Comparison of ENCODE assay signal across 8 mouse cellular contexts in the genomic region with DNA sequence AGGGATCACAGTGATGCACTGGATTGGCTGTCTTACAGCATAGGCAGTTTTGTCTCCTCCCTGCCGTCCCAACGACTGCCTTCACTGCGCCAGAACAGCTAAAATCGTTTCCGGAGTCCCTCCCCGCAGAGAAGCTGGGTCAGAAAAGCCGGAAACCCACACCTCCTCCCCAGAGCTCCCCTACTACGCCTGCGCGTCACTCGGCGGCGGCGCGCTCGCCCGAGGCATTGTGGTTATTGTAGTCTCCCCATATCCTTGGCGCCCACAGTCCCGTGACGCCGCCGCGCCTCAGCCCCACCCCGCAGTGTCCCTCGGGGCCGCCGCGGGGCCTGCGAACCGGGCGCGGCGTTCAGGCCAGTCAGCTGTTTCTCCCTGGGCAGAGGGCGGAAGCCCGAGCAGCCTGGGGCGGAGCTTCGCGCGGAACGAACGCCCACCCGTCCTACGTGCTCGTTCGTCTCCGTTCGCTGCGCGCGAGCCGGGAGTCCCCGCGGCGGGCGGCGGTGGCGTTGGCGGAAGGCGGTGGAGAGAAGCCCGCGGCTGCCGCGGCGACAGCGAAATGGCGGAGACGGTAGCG. TPM values are rescaled to one million over a fixed set of nuclear protein-coding genes. Genes with fewer than 3 reads are reported as not detected.
A peak's percentile ranks its signal among the peaks of the same experiment; 100 is the strongest.
DNase-seq lines count a peak whose midpoint lies in the region; ATAC-seq and TF ChIP-seq lines count a peak whose summit lies in the region.

A gene (plus strand): TSS at position 256 of the 574 bp plus-strand sequence.

- no peak for TF ChIP-seq RAD21 in CH12.LX (IDR thresholded peaks at IDR 0.05; ENCODE audit: low read depth, low read length)

- peak; percentile 97 for ATAC-seq in forebrain, embryonic 12.5 days (ENCODE audit: low FRiP score)
- ATAC-seq in heart, postnatal 0 days (ENCODE audit: insufficient read depth, low read depth) = peak; percentile 96
- ATAC-seq in liver, embryonic 16.5 days (ENCODE audit: low read depth) = peak; percentile 98
- ATAC-seq in neural tube, embryonic 13.5 days (ENCODE audit: low read depth) = peak; percentile 97

- peak within 1 kb of the TSS; percentile 90 for H3K9ac ChIP-seq in CH12.LX (ENCODE audit: insufficient read depth, low read depth)
- H3K9ac ChIP-seq in forebrain, embryonic 12.5 days = peak within 1 kb of the TSS; percentile 89
- peak within 1 kb of the TSS; percentile 88 for H3K9ac ChIP-seq in heart, postnatal 0 days (replicated peaks; ENCODE audit: low read depth, low read length)
- peak within 1 kb of the TSS; percentile 100 for H3K9ac ChIP-seq in liver, embryonic 16.5 days (ENCODE audit: low read depth, low read length)
- H3K9ac ChIP-seq in neural tube, embryonic 13.5 days = peak within 1 kb of the TSS; percentile 93

- peaks cover 0 to 12% of the 10 kb centered on the region in 2 experiments for H3K36me3 ChIP-seq in CH12.LX (replicated peaks in 1 of 2; ENCODE audit: control insufficient read depth in 1 of 2, insufficient read depth in 1 of 2, low read length in 1 of 2)
- H3K36me3 ChIP-seq in forebrain, embryonic 12.5 days (replicated peaks) = 0 out of 2 replicates have a peak, but pooled peaks cover 3% of the 10 kb centered on the region
- no peaks in the 10 kb centered on the region for H3K36me3 ChIP-seq in heart, postnatal 0 days (replicated peaks; ENCODE audit: control insufficient read depth, insufficient read depth, low read length)
- H3K36me3 ChIP-seq in liver, embryonic 16.5 days (ENCODE audit: control insufficient read depth, insufficient read depth) = peaks cover 2% of the 10 kb centered on the region; the same call in 1 of the 2 replicates
- H3K36me3 ChIP-seq in neural tube, embryonic 13.5 days = 0 out of 2 replicates have a peak, but pooled peaks cover 2% of the 10 kb centered on the region

- no peak for TF ChIP-seq CTCF in CH12.LX (conservative IDR thresholded peaks at IDR 0.05 in 1 of 2, IDR thresholded peaks at IDR 0.05 in 1 of 2; ENCODE audit: low read depth in 2 of 2, low read length in 2 of 2)
- TF ChIP-seq CTCF in heart, postnatal 0 days (IDR thresholded peaks at IDR 0.05; ENCODE audit: low read depth) = no peak

- H3K27me3 ChIP-seq in CH12.LX (replicated peaks) = no peaks in the 10 kb centered on the region
- H3K27me3 ChIP-seq in forebrain, embryonic 12.5 days = no peaks in the 10 kb centered on the region
- no peaks in the 10 kb centered on the region for H3K27me3 ChIP-seq in heart, postnatal 0 days (ENCODE audit: control insufficient read depth, insufficient read depth, low read length)
- no peaks in the 10 kb centered on the region for H3K27me3 ChIP-seq in liver, embryonic 16.5 days (ENCODE audit: control insufficient read depth, insufficient read depth, low read depth, low read length)
- no peaks in the 10 kb centered on the region for H3K27me3 ChIP-seq in neural tube, embryonic 13.5 days

- under 1% methylated on average over 68 of the region's 68 CpGs for WGBS in forebrain, embryonic 12.5 days
- under 1% methylated on average over 68 of the region's 68 CpGs for WGBS in heart, postnatal 0 days
- WGBS in liver, embryonic 16.5 days (ENCODE audit: insufficient replicate concordance) = under 1% methylated on average over 68 of the region's 68 CpGs
- WGBS in neural tube, embryonic 13.5 days = 0% methylated on average over 50 of the region's 68 CpGs

- peak within 1 kb of the TSS; percentile 57 for H3K4me2 ChIP-seq in CH12.LX (ENCODE audit: insufficient read depth, low read depth, poor library complexity, severe bottlenecking)
- H3K4me2 ChIP-seq in forebrain, embryonic 12.5 days = peak within 1 kb of the TSS; percentile 65
- H3K4me2 ChIP-seq in heart, postnatal 0 days (ENCODE audit: low read depth, low read length) = peak within 1 kb of the TSS; percentile 81
- H3K4me2 ChIP-seq in liver, embryonic 16.5 days (ENCODE audit: low read depth, low read length) = peak within 1 kb of the TSS; percentile 76
- H3K4me2 ChIP-seq in neural tube, embryonic 13.5 days = peak within 1 kb of the TSS; percentile 86

- dilution Hi-C loops in CH12.LX (cut with MboI; ENCODE audit: extremely low pct_ligation_motif_present, extremely low pct_unique_long_range_greater_than_20kb, low sequenced_read_pairs) = no loop called here

- no peak for TF ChIP-seq EP300 in CH12.LX (IDR thresholded peaks at IDR 0.05; ENCODE audit: low read length)
- no peak for TF ChIP-seq EP300 in heart, postnatal 0 days (IDR thresholded peaks at IDR 0.05; ENCODE audit: low read depth)

- H3K4me1 ChIP-seq in CH12.LX (ENCODE audit: control insufficient read depth in 1 of 2, insufficient read depth in 2 of 2) = peaks cover 0 to 30% of the 10 kb centered on the region in 2 experiments; a peak in 1 of 4 replicates
- H3K4me1 ChIP-seq in forebrain, embryonic 12.5 days = peaks cover 9% of the 10 kb centered on the region
- H3K4me1 ChIP-seq in heart, postnatal 0 days (ENCODE audit: control insufficient read depth, insufficient read depth) = 0 out of 2 replicates have a peak, but pooled peaks cover 16% of the 10 kb centered on the region
- H3K4me1 ChIP-seq in liver, embryonic 16.5 days (ENCODE audit: control insufficient read depth, low read depth, low read length) = peaks cover 28% of the 10 kb centered on the region
- peaks cover 23% of the 10 kb centered on the region for H3K4me1 ChIP-seq in neural tube, embryonic 13.5 days (replicated peaks)

- peak within 1 kb of the TSS; percentile 86 for H3K27ac ChIP-seq in CH12.LX (ENCODE audit: insufficient read depth, low read depth)
- H3K27ac ChIP-seq in forebrain, embryonic 12.5 days = peak within 1 kb of the TSS; percentile 93
- peak within 1 kb of the TSS; percentile 98 for H3K27ac ChIP-seq in heart, postnatal 0 days (ENCODE audit: low read depth)
- H3K27ac ChIP-seq in liver, embryonic 16.5 days (ENCODE audit: low read length) = peak within 1 kb of the TSS; percentile 99
- peak within 1 kb of the TSS; percentile 96 for H3K27ac ChIP-seq in neural tube, embryonic 13.5 days (replicated peaks)

- peaks cover 29% of the 10 kb centered on the region for H3K79me2 ChIP-seq in CH12.LX (replicated peaks; ENCODE audit: control insufficient read depth, extremely low read depth, insufficient read depth, poor library complexity, severe bottlenecking)

- TF ChIP-seq POLR2A in CH12.LX (IDR thresholded peaks at IDR 0.05; ENCODE audit: low read depth, low read length) = peak; percentile 73

- in situ Hi-C loops in CH12.LX (cut with MboI; ENCODE audit: low pct_ligation_motif_present, low pct_unique_long_range_greater_than_20kb, low sequenced_read_pairs) = no loop called here

- peak; percentile 96 for DNase-seq in CH12.LX (ENCODE audit: extremely low read depth)
- peak; percentile 95 for DNase-seq in c-Kit-positive CD71-positive TER-119-negative erythroid progenitor cells, embryonic 14.5 days (ENCODE audit: low read depth)
- peak; percentile 98 for DNase-seq in heart, postnatal 0 days (ENCODE audit: low spot score)
- DNase-seq in kidney, postnatal 4 days = peak; percentile 94 to 97
- DNase-seq in testis, postnatal 10 days (ENCODE audit: low spot score) = peak; percentile 95

- H3K9me3 ChIP-seq in CH12.LX (replicated peaks; ENCODE audit: low read length) = no peaks in the 10 kb centered on the region
- no peaks in the 10 kb centered on the region for H3K9me3 ChIP-seq in forebrain, embryonic 12.5 days
- H3K9me3 ChIP-seq in heart, postnatal 0 days (replicated peaks; ENCODE audit: control insufficient read depth, low read length) = no peaks in the 10 kb centered on the region
- H3K9me3 ChIP-seq in liver, embryonic 16.5 days (replicated peaks; ENCODE audit: control insufficient read depth, low read length) = no peaks in the 10 kb centered on the region
- no peaks in the 10 kb centered on the region for H3K9me3 ChIP-seq in neural tube, embryonic 13.5 days

- peak within 1 kb of the TSS; percentile 76 to 91 (median 84) for H3K4me3 ChIP-seq in CH12.LX (replicated peaks in 1 of 3; ENCODE audit: low read depth in 2 of 3, low read length in 2 of 3, poor library complexity in 1 of 3)
- peak within 1 kb of the TSS; percentile 84 for H3K4me3 ChIP-seq in forebrain, embryonic 12.5 days (replicated peaks)
- H3K4me3 ChIP-seq in heart, postnatal 0 days (ENCODE audit: low read depth, low read length) = peak within 1 kb of the TSS; percentile 86
- peak within 1 kb of the TSS; percentile 99 for H3K4me3 ChIP-seq in liver, embryonic 16.5 days (ENCODE audit: low read depth, low read length)
- H3K4me3 ChIP-seq in neural tube, embryonic 13.5 days = peak within 1 kb of the TSS; percentile 82

TF ChIP-seq in CH12.LX, 34 proteins besides CTCF, POLR2A, EP300 and RAD21 (continues in another document):
- TF ChIP-seq POLR2AphosphoS2 (IDR thresholded peaks at IDR 0.05; ENCODE audit: low read depth, low read length) = no peak; the same call in 1 of the 2 replicates
- TF ChIP-seq ZKSCAN1 (IDR thresholded peaks at IDR 0.05; ENCODE audit: borderline replicate concordance, low read depth, low read length) = no peak
- TF ChIP-seq USF1 (IDR thresholded peaks at IDR 0.05; ENCODE audit: low read depth, low read length) = peak; percentile 58
- TF ChIP-seq JUND (conservative IDR thresholded peaks at IDR 0.05; ENCODE audit: low read depth, low read length) = no peak; the same call in 1 of the 2 replicates
- TF ChIP-seq MAZ (IDR thresholded peaks at IDR 0.05; ENCODE audit: low read depth, low read length) = 0 out of 2 replicates have a peak, but pooled peaks have one; percentile 18
- TF ChIP-seq MAFK (IDR thresholded peaks at IDR 0.05; ENCODE audit: insufficient replicate concordance, low read length) = no peak
- peak; percentile 80 for TF ChIP-seq TBP (conservative IDR thresholded peaks at IDR 0.05; ENCODE audit: low read depth, low read length)
- TF ChIP-seq ZMIZ1 (IDR thresholded peaks at IDR 0.05; ENCODE audit: low read depth, low read length) = no peak; the same call in 1 of the 2 replicates
- TF ChIP-seq MAX (IDR thresholded peaks at IDR 0.05; ENCODE audit: low read length) = no peak
- TF ChIP-seq UBTF (IDR thresholded peaks at IDR 0.05; ENCODE audit: low read depth, low read length) = peak; percentile 73; the same call in 1 of the 2 replicates
- TF ChIP-seq USF2 (conservative IDR thresholded peaks at IDR 0.05; ENCODE audit: low read depth, low read length) = no peak
- TF ChIP-seq BHLHE40 (IDR thresholded peaks at IDR 0.05; ENCODE audit: low read depth, low read length) = peak; percentile 94
- peak; percentile 85; the same call in 1 of the 2 replicates for TF ChIP-seq KAT2A (IDR thresholded peaks at IDR 0.05; ENCODE audit: insufficient replicate concordance, low read length)

RNA-seq across cellular contexts. Expression of the gene that starts here (rescaled TPM):
- 65.5 and 67.2 TPM in 2 replicates for total RNA-seq in CH12.LX (2012; rRNA removed)
- total RNA-seq in CH12.LX (2014; rRNA removed) = 103 and 115 TPM in 2 replicates
- 165 and 187 TPM in 2 replicates for polyA plus RNA-seq in CH12.LX (2012; ENCODE audit: insufficient read length, low read depth)
- 250 and 254 TPM in 2 replicates for polyA plus RNA-seq in forebrain, embryonic 12.5 days (2016; fragmentation: Nextera tagmentation; extraction: Ambion mirVana)
- total RNA-seq in heart, postnatal 0 days (2014; rRNA removed; ENCODE audit: low replicate concordance) = 123 and 125 TPM in 2 replicates
- 285 and 299 TPM in 2 replicates for polyA plus RNA-seq in heart, postnatal 0 days (2015; fragmentation: Nextera tagmentation; extraction: Ambion mirVana)
- 249 TPM in 2 replicates for polyA plus RNA-seq in liver, embryonic 16.5 days (2015; fragmentation: Nextera tagmentation; extraction: Ambion mirVana)
- polyA plus RNA-seq in neural tube, embryonic 13.5 days (2015; fragmentation: Nextera tagmentation; extraction: Ambion mirVana) = 275 and 315 TPM in 2 replicates

Comparison
In these comparisons a context has a peak if more than half of its experiments do, and no peak if none do; other contexts are left out.
1. Peak in every context shown above with its lines: DNase-seq, ATAC-seq, H3K4me3 ChIP-seq and H3K27ac ChIP-seq.